Comparison of ENCODE assay signal across 19 mouse cellular contexts in the genomic region with DNA sequence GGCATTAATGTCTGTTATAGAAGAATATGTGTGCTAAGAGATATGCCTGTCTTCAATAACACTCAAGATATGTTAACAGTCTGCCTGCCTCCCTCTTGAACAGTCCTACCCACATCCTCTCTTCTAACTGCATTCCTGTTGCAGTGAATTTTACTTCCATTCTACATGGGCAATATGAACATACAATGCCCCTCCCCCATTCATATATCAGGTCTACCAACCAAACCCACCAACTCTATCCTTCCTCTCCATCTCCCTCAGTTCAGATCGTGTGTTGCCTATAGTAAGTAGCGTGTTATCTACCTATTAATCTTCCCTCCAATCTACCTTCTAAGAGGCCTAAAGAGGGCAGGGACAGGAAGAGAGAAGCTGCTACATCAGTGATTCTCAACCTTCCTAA. TPM values are rescaled to one million over a fixed set of nuclear protein-coding genes. Genes with fewer than 3 reads are reported as not detected.
"Had no signal": no experiment of that assay in that cellular context is flagged by ENCODE, and none has a peak within 500 bp of the region (broad histone marks: within the 10 kb centered on the region; RNA-seq: fewer than 3 reads in every experiment).

No protein-coding gene starts in this region.

- H3K27ac ChIP-seq: liver, embryonic 15.5 days; midbrain, embryonic 13.5 days; neural tube, embryonic 12.5 days; stomach, embryonic 15.5 days had no signal

- H3K36me3 ChIP-seq: liver, embryonic 15.5 days; midbrain, embryonic 13.5 days; neural tube, embryonic 12.5 days; stomach, embryonic 15.5 days had no signal

- H3K4me3 ChIP-seq: liver, embryonic 15.5 days; midbrain, embryonic 13.5 days; neural tube, embryonic 12.5 days; stomach, embryonic 15.5 days had no signal

- DNase-seq: kidney, adult 18-20 months; kidney, postnatal 10 days; kidney, postnatal 4 days; left cerebral cortex, postnatal 4 days; lung, adult 2 months; lung, postnatal 36 days had no signal

- H3K27me3 ChIP-seq: liver, embryonic 15.5 days; midbrain, embryonic 13.5 days; neural tube, embryonic 12.5 days; stomach, embryonic 15.5 days had no signal

- H3K4me1 ChIP-seq: midbrain, embryonic 13.5 days; neural tube, embryonic 12.5 days; stomach, embryonic 15.5 days had no signal

- H3K9me3 ChIP-seq: liver, embryonic 15.5 days; midbrain, embryonic 13.5 days; neural tube, embryonic 12.5 days; stomach, embryonic 15.5 days had no signal

- ATAC-seq: lung, postnatal 0 days; midbrain, embryonic 13.5 days had no signal

RNA-seq across cellular contexts. Expression of gene Enthd1, which starts 26.9 kb away (rescaled TPM):
- total RNA-seq: layer of hippocampus, adult 8-10 months; layer of hippocampus, postnatal 14 days; left cerebral cortex, adult 18-20 months; megakaryocyte progenitor cell, adult 5-6 weeks; midbrain, postnatal 0 days had no signal
- polyA plus RNA-seq: kidney, embryonic 14.5 days; liver, embryonic 11.5 days; liver, embryonic 15.5 days; lung, adult 2 months; lung, postnatal 0 days; midbrain, embryonic 13.5 days; midbrain, postnatal 0 days; neural tube, embryonic 12.5 days; stomach, embryonic 15.5 days; urinary bladder, adult 2 months had no signal
